Mouse (Mus musculus) brain, embryonic 14.5 days (tissue): ENCODE data around the gene Vps37b.

ENCODE experiments used
- CTCF ChIP-seq: fragments of 200-500 bp; IDR thresholded peaks from 2 replicates; pipeline ENCODE4 v1.5.1; 2012; ENCODE audit warnings: inconsistent platforms, mild to moderate bottlenecking, moderate library complexity, borderline replicate concordance; ENCODE audit not compliant: insufficient read depth, insufficient read length; ENCODE audit errors: extremely low read depth
- POLR2A ChIP-seq: fragments of 200-500 bp; IDR thresholded peaks from 2 replicates; pipeline ENCODE4 v1.6.1; 2012; ENCODE audit warnings: mild to moderate bottlenecking, inconsistent platforms, borderline replicate concordance; ENCODE audit not compliant: poor library complexity, insufficient read depth, insufficient read length, severe bottlenecking; ENCODE audit errors: extremely low read depth

GRCm38 (mm10) chr5:124005151-124005500 lies 26.9 kb downstream of the Vps37b start:
- TF ChIP-seq POLR2A (no peak), CTCF (no peak)
